Mouse (Mus musculus): ENCODE measurements around the gene Tmem238l.

The Tmem238l gene

GRCm38 (mm10) chr11:66956303-66956702 lies at the start of gene Tmem238l:
Gene Tmem238l, plus strand, starts transcription at chr11:66956638.
- DNase-seq (ENCODE audit: low read depth in 1 of 2, low spot score in 2 of 2), result no peak

DNA sequence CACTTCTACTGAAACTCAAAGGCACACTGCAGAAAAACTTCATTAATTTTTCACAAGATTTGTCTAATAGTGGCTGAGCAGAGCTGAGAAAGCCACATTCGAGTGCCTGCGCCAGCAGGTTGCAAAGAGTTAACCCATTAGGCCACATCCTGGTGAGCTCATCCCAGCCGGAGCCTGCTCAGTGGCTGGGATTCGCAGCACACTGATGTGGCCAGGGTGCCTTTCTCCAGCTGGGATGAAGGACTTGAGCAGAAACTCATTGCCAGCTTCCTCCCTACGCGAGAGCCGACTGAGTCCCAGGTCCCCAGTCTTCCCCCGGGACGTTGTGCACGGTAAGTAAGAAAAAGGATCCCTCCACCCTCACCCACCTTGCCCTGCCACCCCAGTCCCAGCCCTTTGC lies 44.6 kb upstream of the Tmem238l start, which contains the start of gene Pirt:
Pirt (plus strand) TSS at position 171 of the 400 bp plus-strand sequence.
- no peak for DNase-seq (ENCODE audit: low read depth in 1 of 2, low spot score in 2 of 2)

DNA sequence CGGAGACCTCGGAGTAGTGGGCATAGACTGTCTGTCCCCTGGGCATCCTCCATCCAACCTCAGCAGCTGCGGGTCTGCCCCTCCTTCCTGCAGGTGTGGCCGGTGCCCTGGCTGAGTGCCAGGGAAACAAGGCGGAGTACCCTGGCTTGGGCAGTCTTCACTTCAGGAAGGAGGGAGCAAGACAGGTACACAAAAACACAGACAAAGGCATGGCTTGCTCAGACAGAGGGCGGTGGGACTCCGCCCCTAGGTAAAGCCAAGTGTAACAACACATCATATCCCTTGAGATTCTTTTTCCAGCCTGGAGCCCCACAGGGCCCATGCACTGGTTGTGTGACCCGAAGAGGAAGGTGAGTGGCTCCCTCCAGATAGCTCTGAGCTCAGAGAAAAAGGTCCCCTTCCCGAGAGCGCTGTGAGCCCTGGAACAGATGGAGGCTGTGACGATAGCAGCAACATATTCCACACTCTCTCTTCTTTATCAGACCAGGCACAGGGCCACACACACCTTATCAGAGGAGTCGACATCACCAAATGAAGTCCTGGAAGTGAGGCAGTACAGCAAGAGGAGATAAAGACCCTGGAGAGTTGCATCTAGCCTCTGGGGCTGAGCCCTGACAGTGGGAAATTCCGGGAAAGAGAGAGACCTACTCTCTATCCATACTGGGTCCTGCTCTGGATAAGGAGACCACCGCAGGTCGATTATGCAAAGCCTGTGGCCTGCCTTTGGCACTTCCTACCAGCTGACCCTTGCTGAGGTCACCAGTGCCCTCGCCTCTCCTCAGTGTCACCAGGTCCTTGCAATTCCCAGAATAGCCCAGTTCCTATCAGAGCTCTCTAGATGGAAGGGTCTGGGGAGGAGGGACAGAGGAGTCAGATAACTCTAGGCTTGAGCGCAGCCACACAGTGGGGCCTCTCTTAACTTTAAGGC lies 43.6 kb upstream of the Tmem238l start:
- DNase-seq (ENCODE audit: low read depth in 1 of 2, low spot score in 2 of 2), result no peak

GRCm38 (mm10) chr11:66914249-66914648 lies 42.2 kb upstream of the Tmem238l start:
- DNase-seq (ENCODE audit: low read depth in 1 of 2, low spot score in 2 of 2), result no peak

DNA sequence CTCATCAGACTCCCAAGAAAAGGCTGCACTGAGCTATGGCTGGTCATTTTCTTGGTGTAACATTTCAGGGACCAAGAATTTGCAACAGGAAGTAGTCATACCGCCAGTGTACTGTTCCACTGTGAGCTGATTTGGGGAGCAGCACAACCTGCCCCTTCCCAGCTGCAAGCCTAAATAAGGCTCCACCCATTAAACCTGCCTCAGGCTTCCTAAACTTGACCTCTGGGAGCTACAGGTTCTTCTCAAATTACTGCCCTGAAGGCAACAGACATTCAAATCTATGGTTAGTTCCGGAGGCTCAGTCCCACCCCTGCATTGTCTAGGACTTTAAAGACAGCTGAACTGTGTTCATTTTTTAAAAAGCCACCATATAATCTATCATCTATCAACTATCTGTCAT lies 36.4 kb upstream of the Tmem238l start:
- no peak for DNase-seq (ENCODE audit: low read depth in 1 of 2, low spot score in 2 of 2)

GRCm38 (mm10) chr11:66924095-66924823 lies 32.2 kb upstream of the Tmem238l start:
- DNase-seq (ENCODE audit: low read depth in 1 of 2, low spot score in 2 of 2), result no peak

DNA sequence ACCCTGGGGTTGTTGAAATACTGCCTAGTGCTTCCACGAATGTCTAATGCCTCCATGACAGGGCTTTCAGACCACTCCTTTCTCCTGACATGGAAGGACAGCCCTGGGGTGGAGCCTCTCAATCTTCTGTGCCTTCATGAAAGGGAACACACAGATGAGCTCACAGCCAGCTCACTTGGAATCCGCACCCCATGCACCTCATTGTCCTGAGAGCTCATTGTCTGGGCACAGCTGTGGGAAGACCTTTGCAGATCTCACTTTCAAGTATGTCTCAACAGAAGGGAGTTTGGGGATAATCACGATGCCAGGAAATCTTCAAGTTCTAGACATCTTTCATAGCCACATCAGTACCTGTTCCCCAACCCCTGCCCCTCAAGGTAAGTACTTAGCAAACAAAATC lies 28.1 kb upstream of the Tmem238l start:
- no peak for DNase-seq (ENCODE audit: low read depth in 1 of 2, low spot score in 2 of 2)

GRCm38 (mm10) chr11:66932827-66933599 lies 23.4 kb upstream of the Tmem238l start:
- no peak for DNase-seq (ENCODE audit: low read depth in 1 of 2, low spot score in 2 of 2)

DNA sequence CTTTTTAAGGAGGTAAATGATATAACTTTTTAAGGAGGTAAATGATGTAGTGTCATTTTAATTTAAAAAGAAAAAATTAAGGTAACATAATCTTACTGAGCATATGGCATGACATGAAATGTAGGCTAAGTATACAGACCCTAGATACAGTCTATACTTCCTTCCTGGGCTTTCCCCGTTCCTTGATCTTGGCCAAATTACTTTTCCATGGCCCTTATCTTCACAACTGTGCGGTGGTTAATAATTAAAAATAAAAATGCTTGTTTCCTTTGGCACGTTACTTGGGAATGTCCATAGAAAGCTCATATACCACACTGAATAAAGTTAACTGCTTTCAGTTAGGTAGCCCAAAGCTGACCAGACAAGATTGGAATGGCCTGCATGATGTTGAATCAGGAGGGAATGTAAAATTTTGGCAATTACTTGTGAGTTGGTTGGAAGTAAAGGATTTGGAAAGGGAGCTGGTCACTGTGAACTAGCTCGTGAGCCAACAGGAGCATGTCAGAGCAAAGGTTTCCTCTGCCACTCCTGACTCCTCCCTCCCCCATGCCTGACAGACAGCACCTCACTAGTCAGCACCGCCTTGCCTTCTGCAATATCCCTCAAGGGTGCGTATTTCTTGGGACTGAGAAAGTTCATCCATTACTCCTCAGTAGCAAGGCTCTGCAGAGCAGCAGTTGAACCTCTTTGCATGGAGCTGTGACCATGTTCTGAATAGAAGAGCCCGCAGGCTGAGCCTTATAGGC lies 21.8 kb upstream of the Tmem238l start:
- no peak for DNase-seq (ENCODE audit: low read depth in 1 of 2, low spot score in 2 of 2)

- DNase-seq (ENCODE audit: low read depth in 1 of 2, low spot score in 2 of 2), result no peak
Observed at GRCm38 (mm10) chr11:66942011-66942410, 14.4 kb upstream of the Tmem238l start.

GRCm38 (mm10) chr11:66945224-66945767 lies 11.1 kb upstream of the Tmem238l start:
- DNase-seq (ENCODE audit: low read depth in 1 of 2, low spot score in 2 of 2), result no peak

DNA sequence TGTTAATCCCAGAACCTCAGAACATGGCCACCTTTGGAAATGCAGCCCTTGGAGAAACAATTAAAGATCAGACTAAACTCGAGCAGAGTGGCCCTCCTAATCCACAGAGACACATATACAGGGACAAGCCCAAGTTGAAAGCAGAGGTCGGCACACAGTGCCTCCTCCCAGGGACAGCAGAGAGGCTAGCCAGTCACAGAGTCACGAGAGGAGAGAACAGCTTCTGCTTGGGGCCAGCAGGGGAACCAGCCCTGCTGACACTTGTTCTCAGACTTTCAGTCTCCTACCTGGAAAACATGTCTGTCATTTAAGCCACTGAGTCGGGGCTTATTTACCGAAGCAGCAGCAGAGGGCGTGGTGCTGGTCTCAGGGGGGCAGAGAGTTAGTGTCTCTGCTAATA lies 9.9 kb upstream of the Tmem238l start:
- no peak for DNase-seq (ENCODE audit: low read depth in 1 of 2, low spot score in 2 of 2)

DNA sequence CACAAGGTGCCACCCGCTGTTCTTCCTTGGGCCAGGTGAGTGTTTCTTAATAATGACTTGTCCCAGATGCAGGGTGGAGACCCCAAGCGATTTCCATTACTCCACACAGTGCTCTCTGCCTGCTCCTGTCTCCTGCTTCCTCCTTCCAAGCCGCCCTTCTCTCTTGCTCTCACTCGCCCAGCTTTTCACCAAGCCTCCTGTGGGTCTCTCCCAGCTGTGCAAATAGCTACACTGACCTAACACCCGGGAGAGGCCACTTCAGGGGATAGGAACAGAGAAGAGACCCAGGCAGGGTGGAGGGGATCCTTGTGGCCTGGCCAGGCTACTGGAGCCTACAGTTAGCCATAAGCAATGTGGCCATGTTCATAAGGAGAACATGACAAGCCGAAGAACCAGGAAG lies 9.5 kb upstream of the Tmem238l start:
- no peak for DNase-seq (ENCODE audit: low read depth in 1 of 2, low spot score in 2 of 2)

GRCm38 (mm10) chr11:66960797-66961196 lies 4.4 kb downstream of the Tmem238l start:
- no peak for DNase-seq (ENCODE audit: low read depth in 1 of 2, low spot score in 2 of 2)

DNA sequence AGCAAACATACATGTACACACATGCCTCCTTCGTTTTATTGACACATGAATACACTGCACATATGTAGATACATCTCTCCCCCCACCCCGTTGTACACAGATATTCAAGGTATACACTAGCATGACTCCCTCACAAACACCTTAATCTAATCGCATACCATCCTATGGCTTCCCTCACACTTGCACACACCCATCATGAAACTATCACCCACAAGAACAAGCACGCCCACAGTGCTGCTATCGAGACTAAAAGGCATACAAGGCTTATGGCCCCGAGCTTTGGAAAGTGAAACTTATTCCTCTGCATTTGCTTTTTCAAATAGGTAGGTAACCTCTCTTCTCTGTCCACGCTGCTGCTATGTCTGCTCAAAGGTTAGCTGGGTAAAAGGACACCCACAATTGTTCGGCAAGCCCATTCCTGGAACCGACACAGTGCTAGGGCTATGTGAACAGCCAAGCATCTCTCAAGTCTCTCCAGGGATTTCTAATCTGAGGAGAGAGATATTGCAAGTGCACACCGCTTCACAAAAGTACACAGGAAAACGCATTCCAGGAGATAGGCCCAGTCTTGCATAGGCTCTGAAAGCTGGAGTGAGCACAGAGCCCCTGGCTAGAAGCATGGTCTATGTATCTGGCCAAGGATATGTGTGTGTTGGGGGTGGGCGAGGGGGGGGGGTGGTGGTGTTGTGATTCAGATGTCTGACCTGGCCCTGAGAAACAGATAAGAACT lies 5.2 kb downstream of the Tmem238l start:
- DNase-seq (ENCODE audit: low read depth in 1 of 2, low spot score in 2 of 2), result no peak

- DNase-seq (ENCODE audit: low read depth in 1 of 2, low spot score in 2 of 2), result no peak
Observed at GRCm38 (mm10) chr11:66963462-66963861, 7.0 kb downstream of the Tmem238l start.

DNA sequence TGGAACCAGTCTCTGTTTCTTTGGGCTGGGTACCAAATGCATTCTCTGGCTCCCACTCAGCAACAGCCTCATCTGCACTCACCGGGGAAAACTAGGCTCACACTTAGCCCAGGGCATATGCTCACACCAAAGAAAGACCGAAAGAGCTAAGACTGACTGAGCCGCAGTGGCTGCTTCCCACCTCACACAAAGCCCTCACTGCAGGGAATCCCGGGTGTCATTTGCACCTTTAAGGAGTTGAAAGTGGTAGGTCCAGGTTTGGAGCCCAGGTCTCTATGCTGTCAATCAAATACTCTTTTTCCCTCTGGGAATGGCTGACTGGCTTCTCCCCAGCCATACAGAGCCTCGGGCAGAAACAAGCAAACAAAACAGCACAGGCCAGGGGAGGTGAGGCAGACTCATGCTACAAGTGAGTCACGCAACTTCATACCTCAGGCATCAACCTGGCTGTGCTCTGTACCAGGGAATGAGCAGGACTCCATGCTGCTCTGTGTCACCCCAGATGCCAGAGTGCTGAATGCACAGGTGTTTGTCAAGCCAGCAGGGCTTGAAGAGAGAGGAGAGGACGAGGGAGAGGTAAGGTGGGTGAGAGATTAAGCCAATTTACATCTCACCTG lies 10.2 kb downstream of the Tmem238l start:
- no peak for DNase-seq (ENCODE audit: low read depth in 1 of 2, low spot score in 2 of 2)

DNA sequence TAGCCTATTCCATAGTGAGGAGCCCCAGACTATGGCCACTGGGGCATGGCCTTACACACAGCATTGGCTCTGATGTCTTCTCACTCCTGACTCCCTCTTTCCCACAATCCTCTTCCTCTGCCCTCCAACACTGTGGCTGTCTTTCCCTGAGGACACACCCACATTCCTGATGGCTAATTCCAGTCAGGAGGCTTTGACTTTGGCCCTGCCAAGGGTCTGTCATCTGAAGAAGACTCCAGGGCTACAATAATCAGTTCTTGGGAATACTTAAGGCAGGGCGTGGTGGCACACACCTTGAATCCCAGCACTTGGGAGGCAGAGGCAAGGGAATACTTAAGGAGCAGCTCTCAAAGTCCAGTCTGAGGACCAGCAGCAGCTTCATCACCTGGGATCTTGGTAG lies 12.1 kb downstream of the Tmem238l start:
- DNase-seq (ENCODE audit: low read depth in 1 of 2, low spot score in 2 of 2), result no peak

- DNase-seq (ENCODE audit: low read depth in 1 of 2, low spot score in 2 of 2), result no peak
Observed at GRCm38 (mm10) chr11:66973507-66973906, 17.1 kb downstream of the Tmem238l start.

All from monocyte, adult 2 months (primary cell).